Mouse (Mus musculus) activated CD4-positive, CD25-positive, alpha-beta regulatory T cell, adult 4 months (primary cell): Measurements from ENCODE around the gene Nfia. TPM values are rescaled to one million over a fixed set of nuclear protein-coding genes. Genes with fewer than 3 reads are reported as not detected.

Experiments used
- ATAC-seq: one replicate; pipeline ENCODE4 v1.8.0; 2017
- polyA plus RNA-seq, 2 experiments: library from polyadenylated mRNA; unstranded; fragments of 100-300 nt; shearing (Covaris generic); gene quantifications; one replicate each; pipeline ENCODE4 v1.2.1; 2017

The Nfia gene
- polyA plus RNA-seq, 2 experiments from 2014 or later: 7.3 to 12.6 TPM

- no peak for ATAC-seq
Observed at GRCm38 (mm10) chr4:98019811-98020210, 247.3 kb downstream of the Nfia start.

- ATAC-seq: peak; percentile 57
Observed at GRCm38 (mm10) chr4:98020836-98021235, 248.3 kb downstream of the Nfia start.

- ATAC-seq: no peak
Observed at GRCm38 (mm10) chr4:98023245-98023792, 250.8 kb downstream of the Nfia start.

GRCm38 (mm10) chr4:98027412-98027811, 254.9 kb downstream of the Nfia start:
- no peak for ATAC-seq

- ATAC-seq: no peak
Observed at GRCm38 (mm10) chr4:98031871-98032270, 259.3 kb downstream of the Nfia start.

GRCm38 (mm10) chr4:98032332-98032731, 259.8 kb downstream of the Nfia start:
- no peak for ATAC-seq

GRCm38 (mm10) chr4:98039095-98039494, 266.6 kb downstream of the Nfia start:
- no peak for ATAC-seq

GRCm38 (mm10) chr4:98040179-98040578, 267.6 kb downstream of the Nfia start:
- ATAC-seq: peak; percentile 96

GRCm38 (mm10) chr4:98044611-98045010, 272.1 kb downstream of the Nfia start:
- ATAC-seq: no peak

GRCm38 (mm10) chr4:98047369-98047768, 274.8 kb downstream of the Nfia start:
- ATAC-seq: no peak

- no peak for ATAC-seq
Observed at GRCm38 (mm10) chr4:98049584-98049983, 277.1 kb downstream of the Nfia start.

GRCm38 (mm10) chr4:98050003-98050620, 277.6 kb downstream of the Nfia start:
- no peak for ATAC-seq

- no peak for ATAC-seq
Observed at GRCm38 (mm10) chr4:98050781-98051180, 278.2 kb downstream of the Nfia start.

- ATAC-seq: no peak
Observed at GRCm38 (mm10) chr4:98051326-98051725, 278.8 kb downstream of the Nfia start.

GRCm38 (mm10) chr4:98055036-98055435, 282.5 kb downstream of the Nfia start:
- ATAC-seq: no peak

GRCm38 (mm10) chr4:98056396-98057020, 284.0 kb downstream of the Nfia start:
- ATAC-seq: no peak

GRCm38 (mm10) chr4:98057246-98057645, 284.7 kb downstream of the Nfia start:
- ATAC-seq: no peak

GRCm38 (mm10) chr4:98057721-98058120, 285.2 kb downstream of the Nfia start:
- ATAC-seq: no peak

- ATAC-seq: no peak
Observed at GRCm38 (mm10) chr4:98058182-98058581, 285.6 kb downstream of the Nfia start.

GRCm38 (mm10) chr4:98060601-98061000, 288.1 kb downstream of the Nfia start:
- ATAC-seq: no peak

GRCm38 (mm10) chr4:98061086-98061485, 288.6 kb downstream of the Nfia start:
- no peak for ATAC-seq

GRCm38 (mm10) chr4:98063280-98063679, 290.7 kb downstream of the Nfia start:
- no peak for ATAC-seq

- ATAC-seq: no peak
Observed at GRCm38 (mm10) chr4:98076106-98076505, 303.6 kb downstream of the Nfia start.

GRCm38 (mm10) chr4:98076624-98077023, 304.1 kb downstream of the Nfia start:
- no peak for ATAC-seq
